Mouse (Mus musculus): ENCODE data around the gene Stum.

DNA sequence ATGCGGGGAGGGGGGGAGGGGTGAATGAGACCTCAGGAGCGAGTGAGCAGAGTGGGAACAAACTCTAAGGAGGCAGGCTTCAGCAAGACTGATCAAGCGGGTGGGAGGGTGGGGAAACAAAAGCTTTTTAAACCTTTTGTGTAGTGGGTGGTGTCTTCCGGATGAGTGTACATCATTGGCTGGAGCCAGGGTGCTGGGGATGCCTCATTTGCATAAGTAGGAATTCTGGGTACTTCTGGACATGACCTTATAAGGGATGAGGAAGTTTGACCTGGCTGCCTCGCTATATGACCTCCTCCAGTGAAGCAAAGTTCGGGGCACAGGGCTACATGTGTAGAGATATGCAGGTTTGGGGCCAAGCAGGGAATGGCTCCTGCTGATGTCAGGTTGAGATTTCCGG lies 23.0 kb upstream of the Stum start:
- TF ChIP-seq CTCF (IDR thresholded peaks at IDR 0.05; ENCODE audit: low read depth, low read length) (no peak), POLR2AphosphoS5 (IDR thresholded peaks at IDR 0.05; ENCODE audit: insufficient replicate concordance, low read depth, low read length) (no peak)
